Mouse (Mus musculus): ENCODE results near the gene Aurkaip1.

DNA sequence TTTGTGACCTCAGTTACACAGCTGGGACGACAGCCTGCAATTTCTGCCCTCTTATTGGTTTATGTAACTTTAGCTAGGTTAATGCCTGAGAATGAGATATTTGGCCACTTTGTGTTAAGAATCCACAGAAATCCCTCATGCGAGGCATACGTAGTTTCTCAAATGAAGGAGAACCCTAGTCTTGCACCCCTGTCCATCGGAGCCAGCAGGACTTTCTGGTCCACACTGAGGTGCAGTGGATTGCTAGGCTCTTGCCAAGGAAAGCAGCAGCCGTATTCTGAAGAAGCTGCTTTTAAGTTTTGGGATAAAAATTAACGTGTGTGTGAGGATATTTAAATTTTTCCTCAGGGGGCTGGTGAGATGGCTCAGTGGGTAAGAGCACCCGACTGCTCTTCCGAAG is 476 bp upstream of the Aurkaip1 start:
- no peak for TF ChIP-seq POLR2A (IDR thresholded peaks at IDR 0.05; ENCODE audit: borderline replicate concordance, insufficient read depth, low read length)
- TF ChIP-seq CTCF (IDR thresholded peaks at IDR 0.05; ENCODE audit: borderline replicate concordance, insufficient read depth, low read depth, low read length), result no peak
